In the genomic region with DNA sequence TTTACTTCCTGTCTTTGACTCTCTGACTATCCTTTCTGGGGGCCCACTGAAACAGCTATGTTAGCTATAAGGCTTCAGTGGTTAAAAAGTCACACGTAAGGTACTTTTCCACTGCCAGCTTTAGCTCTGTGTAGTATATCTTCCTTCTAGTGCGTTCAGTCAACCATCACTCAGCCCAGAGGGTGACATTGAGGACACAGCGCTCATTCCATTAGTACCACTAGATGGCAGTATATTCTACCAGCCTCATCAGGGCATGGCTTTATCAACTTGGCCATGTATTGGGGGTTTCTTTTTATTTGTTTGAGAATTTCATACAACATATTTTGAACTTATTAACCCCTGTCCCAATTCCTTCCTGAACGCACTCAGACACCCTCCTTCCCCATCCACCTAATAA, we compare ENCODE assay signal across 9 mouse cellular contexts.
DNase-seq lines count a peak whose midpoint lies in the region; ATAC-seq and TF ChIP-seq lines count a peak whose summit lies in the region.
"Had no signal": no experiment of that assay in that cellular context is flagged by ENCODE, and none has a peak within 500 bp of the region (broad histone marks: within the 10 kb centered on the region; RNA-seq: fewer than 3 reads in every experiment).

No protein-coding gene starts in this region.

- no peak overlapping the region for H3K27ac ChIP-seq in midbrain, embryonic 16.5 days (ENCODE audit: low read length)
- H3K27ac ChIP-seq: embryonic facial prominence, embryonic 13.5 days had no signal

- H3K9ac ChIP-seq in midbrain, embryonic 16.5 days (ENCODE audit: low read depth, low read length): no peak overlapping the region
- H3K9ac ChIP-seq: embryonic facial prominence, embryonic 13.5 days had no signal

- H3K36me3 ChIP-seq in E14TG2a.4 (ENCODE audit: insufficient read depth, low read length): no peaks in the 10 kb centered on the region
- H3K36me3 ChIP-seq in midbrain, embryonic 16.5 days (ENCODE audit: control insufficient read depth, insufficient read depth, low read length): no peaks in the 10 kb centered on the region
- H3K36me3 ChIP-seq: embryonic facial prominence, embryonic 13.5 days had no signal

- 41% methylated on average over 4 of the region's 4 CpGs for WGBS in midbrain, embryonic 16.5 days

- no peaks in the 10 kb centered on the region for H3K27me3 ChIP-seq in E14TG2a.4 (ENCODE audit: insufficient read depth, low read length)
- no peaks in the 10 kb centered on the region for H3K27me3 ChIP-seq in midbrain, embryonic 16.5 days (ENCODE audit: control insufficient read depth, insufficient read depth, low read depth, low read length)
- H3K27me3 ChIP-seq: embryonic facial prominence, embryonic 13.5 days had no signal

- DNase-seq in layer of hippocampus, adult 11-12 months (ENCODE audit: low spot score): peak; percentile 52
- DNase-seq in layer of hippocampus, postnatal 25 days (ENCODE audit: extremely low spot score in 1 of 2, low spot score in 1 of 2): no peak
- peak; percentile 13 for DNase-seq in cerebellum, adult 11-12 months
- peak; percentile 47 for DNase-seq in heart, adult 8-10 months (ENCODE audit: low spot score)
- peak; percentile 34 for DNase-seq in kidney, postnatal 10 days
- DNase-seq in ovary, postnatal 10 days (ENCODE audit: low spot score): no peak

- peak; percentile 67 for TF ChIP-seq CTCF in E14TG2a.4 (conservative IDR thresholded peaks at IDR 0.05; ENCODE audit: low read length)

- no peaks in the 10 kb centered on the region for H3K9me3 ChIP-seq in E14TG2a.4 (ENCODE audit: low read length)
- no peaks in the 10 kb centered on the region for H3K9me3 ChIP-seq in midbrain, embryonic 16.5 days (replicated peaks; ENCODE audit: control insufficient read depth, low read length, poor library complexity, severe bottlenecking)
- H3K9me3 ChIP-seq: embryonic facial prominence, embryonic 13.5 days had no signal

- no peak overlapping the region for H3K4me2 ChIP-seq in midbrain, embryonic 16.5 days (ENCODE audit: low read length)
- H3K4me2 ChIP-seq: embryonic facial prominence, embryonic 13.5 days had no signal

- H3K4me1 ChIP-seq in E14TG2a.4 (replicated peaks; ENCODE audit: low read depth, low read length): peaks cover 10% of the 10 kb centered on the region
- H3K4me1 ChIP-seq in midbrain, embryonic 16.5 days (ENCODE audit: control insufficient read depth, insufficient read depth, low read length): no peaks in the 10 kb centered on the region
- H3K4me1 ChIP-seq: embryonic facial prominence, embryonic 13.5 days had no signal

- ATAC-seq in midbrain, embryonic 16.5 days: peak; percentile 39; the same call in 1 of the 2 replicates

- H3K4me3 ChIP-seq in E14TG2a.4 (replicated peaks; ENCODE audit: low read length): no peak overlapping the region
- no peak overlapping the region for H3K4me3 ChIP-seq in midbrain, embryonic 16.5 days (ENCODE audit: low read depth, low read length)
- H3K4me3 ChIP-seq: embryonic facial prominence, embryonic 13.5 days had no signal

Comparison
In these comparisons a context has a peak if more than half of its experiments do, and no peak if none do; other contexts are left out.
1. DNase-seq: peak in layer of hippocampus, adult 11-12 months (single experiment), cerebellum, adult 11-12 months (single experiment), heart, adult 8-10 months (single experiment) and kidney, postnatal 10 days (single experiment); none in layer of hippocampus, postnatal 25 days (0 of 2) and ovary, postnatal 10 days (single experiment).